Mouse (Mus musculus) hindbrain, embryonic 10.5 days (tissue): Measurements from ENCODE around the gene Dmrtb1. TPM values are rescaled to one million over a fixed set of nuclear protein-coding genes. Genes with fewer than 3 reads are reported as not detected.
A peak's percentile ranks its signal among the peaks of the same experiment; 100 is the strongest.

ENCODE experiments used
- DNase-seq: peaks from one replicate; pipeline ENCODE4 v3.0.0-alpha.2; 2017; ENCODE audit warnings: low spot score
- H3K27ac ChIP-seq: fragments of 300-500 bp; sonication (generic); 2 replicates; pipeline ENCODE4 v1.5.1; 2016; ENCODE audit warnings: mild to moderate bottlenecking, moderate library complexity
- H3K27me3 ChIP-seq: fragments of 300-500 bp; sonication (generic); 2 replicates; pipeline ENCODE4 v1.6.1; 2016; ENCODE audit warnings: mild to moderate bottlenecking; ENCODE audit not compliant: poor library complexity, insufficient read depth, severe bottlenecking
- H3K36me3 ChIP-seq: fragments of 300-500 bp; sonication (generic); 2 replicates; pipeline ENCODE4 v1.6.1; 2016; ENCODE audit warnings: mild to moderate bottlenecking, moderate library complexity
- H3K4me1 ChIP-seq: fragments of 300-500 bp; sonication (generic); replicated peaks from 2 replicates; pipeline ENCODE4 v1.6.1; 2016; ENCODE audit warnings: mild to moderate bottlenecking
- H3K4me3 ChIP-seq: fragments of 300-500 bp; sonication (generic); 2 replicates; pipeline ENCODE4 v1.5.1; 2016; ENCODE audit warnings: mild to moderate bottlenecking, moderate library complexity
- H3K9me3 ChIP-seq: fragments of 300-500 bp; sonication (generic); 2 replicates; pipeline ENCODE4 v1.6.1; 2016; ENCODE audit warnings: mild to moderate bottlenecking, moderate library complexity
- WGBS: fragments of 180-500 bp; shearing (Covaris S2); methylation state at CpG from one replicate; pipeline ENCODE4 v1.1.7; 2016; 5-methylcytosine and 5-hydroxymethylcytosine counted together
- polyA plus RNA-seq: library from polyadenylated mRNA; unstranded; fragments of >200 nt; fragmentation: Nextera tagmentation; extraction: Ambion mirVana; gene quantifications from 2 replicates; pipeline ENCODE4 v1.2.1, GENCODE M21; 2016

The Dmrtb1 gene
- 8.2 and 23.2 TPM in 2 replicates for polyA plus RNA-seq

- Histone ChIP-seq H3K27me3 (peaks cover 43% of the 10 kb centered on the region), H3K27ac (peak within 1 kb of the TSS; percentile 4; the same call in 1 of the 2 replicates), H3K36me3 (no peaks in the 10 kb centered on the region), H3K4me1 (peaks cover 45% of the 10 kb centered on the region), H3K9me3 (no peaks in the 10 kb centered on the region), H3K4me3 (no peak within 1 kb of the TSS)
- WGBS, result 91% methylated on average over 14 of the region's 14 CpGs
- no peak for DNase-seq
Measured at GRCm38 (mm10) chr4:107684130-107684529, at the start of gene Dmrtb1. Gene Dmrtb1 (minus strand): TSS chr4:107684230.

- no peaks in the 10 kb centered on the region for H3K9me3 ChIP-seq
- peaks cover 41% of the 10 kb centered on the region for H3K4me1 ChIP-seq
- no peak overlapping the region for H3K4me3 ChIP-seq
- 0 out of 2 replicates have a peak overlapping the region, but pooled peaks have one; percentile 25 for H3K27ac ChIP-seq
- 8% methylated on average over 3 of the region's 3 CpGs for WGBS
- H3K27me3 ChIP-seq, result peaks cover 44% of the 10 kb centered on the region
- no peak for DNase-seq
- no peaks in the 10 kb centered on the region for H3K36me3 ChIP-seq
Measured at GRCm38 (mm10) chr4:107733603-107734002, 49.6 kb upstream of the Dmrtb1 start.

- Histone ChIP-seq H3K27ac (peak overlapping the region; percentile 59), H3K4me3 (no peak overlapping the region), H3K27me3 (peaks cover 40% of the 10 kb centered on the region), H3K4me1 (peaks cover 39% of the 10 kb centered on the region), H3K9me3 (no peaks in the 10 kb centered on the region), H3K36me3 (no peaks in the 10 kb centered on the region)
- DNase-seq, result no peak
- WGBS, result 12% methylated on average over 4 of the region's 4 CpGs
Measured at GRCm38 (mm10) chr4:107732624-107733023, 48.6 kb upstream of the Dmrtb1 start.

GRCm38 (mm10) chr4:107732182-107732581, 48.2 kb upstream of the Dmrtb1 start:
- peak overlapping the region; percentile 59; the same call in 1 of the 2 replicates for H3K27ac ChIP-seq
- H3K4me3 ChIP-seq, result no peak overlapping the region
- peaks cover 36% of the 10 kb centered on the region for H3K27me3 ChIP-seq
- DNase-seq, result no peak
- no peaks in the 10 kb centered on the region for H3K36me3 ChIP-seq
- WGBS, result 13% methylated on average over 4 of the region's 4 CpGs
- H3K9me3 ChIP-seq, result no peaks in the 10 kb centered on the region
- H3K4me1 ChIP-seq, result peaks cover 39% of the 10 kb centered on the region

- no peak for DNase-seq
- Histone ChIP-seq H3K4me3 (no peak overlapping the region), H3K27me3 (peaks cover 28% of the 10 kb centered on the region), H3K27ac (peak overlapping the region; percentile 53), H3K36me3 (no peaks in the 10 kb centered on the region), H3K9me3 (no peaks in the 10 kb centered on the region), H3K4me1 (peaks cover 39% of the 10 kb centered on the region)
- 58% methylated on average over 8 of the region's 8 CpGs for WGBS
Measured at GRCm38 (mm10) chr4:107731088-107731465, 47.0 kb upstream of the Dmrtb1 start.

GRCm38 (mm10) chr4:107730391-107731087, 46.5 kb upstream of the Dmrtb1 start:
- no peak overlapping the region for H3K4me3 ChIP-seq
- H3K9me3 ChIP-seq, result no peaks in the 10 kb centered on the region
- peaks cover 28% of the 10 kb centered on the region for H3K27me3 ChIP-seq
- peaks cover 39% of the 10 kb centered on the region for H3K4me1 ChIP-seq
- WGBS, result 81% methylated on average over 15 of the region's 15 CpGs
- H3K36me3 ChIP-seq, result no peaks in the 10 kb centered on the region
- H3K27ac ChIP-seq, result no peak overlapping the region
- DNase-seq, result no peak

GRCm38 (mm10) chr4:107725432-107725831, 41.4 kb upstream of the Dmrtb1 start:
- Histone ChIP-seq H3K9me3 (no peaks in the 10 kb centered on the region), H3K4me1 (no peaks in the 10 kb centered on the region), H3K27ac (no peak overlapping the region), H3K36me3 (no peaks in the 10 kb centered on the region), H3K27me3 (no peaks in the 10 kb centered on the region; the same call in 1 of the 2 replicates), H3K4me3 (no peak overlapping the region)
- 81% methylated on average over 9 of the region's 9 CpGs for WGBS
- no peak for DNase-seq

GRCm38 (mm10) chr4:107720043-107720830, 36.2 kb upstream of the Dmrtb1 start:
- Histone ChIP-seq H3K27me3 (no peaks in the 10 kb centered on the region; the same call in 1 of the 2 replicates), H3K9me3 (no peaks in the 10 kb centered on the region), H3K4me1 (peaks cover 23% of the 10 kb centered on the region), H3K4me3 (no peak overlapping the region), H3K36me3 (no peaks in the 10 kb centered on the region), H3K27ac (no peak overlapping the region)
- no peak for DNase-seq
- 83% methylated on average over 11 of the region's 11 CpGs for WGBS

- H3K9me3 ChIP-seq, result no peaks in the 10 kb centered on the region
- H3K27ac ChIP-seq, result peak overlapping the region; percentile 69
- H3K36me3 ChIP-seq, result no peaks in the 10 kb centered on the region
- H3K27me3 ChIP-seq, result no peaks in the 10 kb centered on the region; the same call in 1 of the 2 replicates
- 74% methylated on average over 5 of the region's 5 CpGs for WGBS
- DNase-seq, result no peak
- H3K4me3 ChIP-seq, result no peak overlapping the region
- peaks cover 23% of the 10 kb centered on the region for H3K4me1 ChIP-seq
Measured at GRCm38 (mm10) chr4:107719161-107719560, 35.1 kb upstream of the Dmrtb1 start.

GRCm38 (mm10) chr4:107718720-107719119, 34.7 kb upstream of the Dmrtb1 start:
- Histone ChIP-seq H3K27me3 (no peaks in the 10 kb centered on the region; the same call in 1 of the 2 replicates), H3K4me3 (no peak overlapping the region), H3K36me3 (no peaks in the 10 kb centered on the region), H3K9me3 (no peaks in the 10 kb centered on the region), H3K27ac (peak overlapping the region; percentile 69), H3K4me1 (peaks cover 23% of the 10 kb centered on the region)
- 46% methylated on average over 8 of the region's 8 CpGs for WGBS
- DNase-seq, result no peak

- H3K4me1 ChIP-seq, result peaks cover 23% of the 10 kb centered on the region
- no peaks in the 10 kb centered on the region for H3K9me3 ChIP-seq
- H3K27me3 ChIP-seq, result no peaks in the 10 kb centered on the region
- no peak overlapping the region for H3K4me3 ChIP-seq
- DNase-seq, result no peak
- WGBS, result 69% methylated on average over 8 of the region's 8 CpGs
- no peaks in the 10 kb centered on the region for H3K36me3 ChIP-seq
- H3K27ac ChIP-seq, result no peak overlapping the region
Measured at GRCm38 (mm10) chr4:107717718-107718313, 33.8 kb upstream of the Dmrtb1 start.

GRCm38 (mm10) chr4:107716754-107717299, 32.8 kb upstream of the Dmrtb1 start:
- Histone ChIP-seq H3K36me3 (no peaks in the 10 kb centered on the region), H3K4me3 (no peak overlapping the region), H3K9me3 (no peaks in the 10 kb centered on the region), H3K4me1 (peaks cover 23% of the 10 kb centered on the region), H3K27me3 (no peaks in the 10 kb centered on the region), H3K27ac (no peak overlapping the region)
- WGBS, result 78% methylated on average over 9 of the region's 9 CpGs
- no peak for DNase-seq
